Mouse (Mus musculus) ES-Bruce4 (cell line): ENCODE measurements around the gene Uba52.

ENCODE experiments used
- CTCF ChIP-seq: IDR thresholded peaks from one replicate; pipeline ENCODE4 v1.8.1; 2011; ENCODE audit warnings: low read depth, low read length
- POLR2A ChIP-seq: IDR thresholded peaks from one replicate; pipeline ENCODE4 v1.8.1; 2011; ENCODE audit warnings: low read length; ENCODE audit not compliant: insufficient read depth

DNA sequence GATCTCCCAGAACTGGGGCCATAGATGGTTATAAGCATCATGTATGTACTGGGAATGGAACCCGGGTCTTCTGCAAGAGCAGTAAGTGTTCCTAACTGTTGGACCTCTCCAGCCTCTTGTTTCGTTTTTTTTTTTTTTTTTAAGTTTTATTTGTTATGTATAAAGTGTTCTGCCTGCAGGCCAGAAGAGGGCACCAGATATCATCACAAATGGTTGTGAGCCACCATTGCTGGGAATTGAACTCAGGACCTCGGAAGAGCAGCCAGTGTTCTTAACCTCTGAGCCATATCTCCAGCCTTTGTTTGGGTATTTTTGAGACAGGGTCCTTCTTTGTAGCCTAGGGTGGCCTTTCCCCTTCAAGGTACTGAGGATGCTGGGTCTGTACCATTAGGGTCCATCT, 48.4 kb upstream of the Uba52 start:
- no peak for TF ChIP-seq CTCF
- TF ChIP-seq POLR2A, result no peak
